Mouse (Mus musculus) hematopoietic stem cell, adult 5-6 weeks (primary cell): ENCODE results near the gene Olfr575. TPM values are rescaled to one million over a fixed set of nuclear protein-coding genes. Genes with fewer than 3 reads are reported as not detected.

ENCODE experiments used
- ATAC-seq, 2 experiments: fragments of 125-278 bp in 1 of 2; replicated peaks in 1 of 2; 2 replicates each; pipeline ENCODE4 v1.8.0; 2016 to 2017; ENCODE audit warnings: inconsistent platforms in 2 of 2, mild to moderate bottlenecking in 2 of 2, moderate number of reproducible peaks in 2 of 2, low read depth in 1 of 2, moderate TSS enrichment in 1 of 2; ENCODE audit not compliant: low FRiP score in 2 of 2, poor library complexity in 2 of 2, severe bottlenecking in 2 of 2, insufficient read depth in 1 of 2, low TSS enrichment in 1 of 2
- total RNA-seq: library from RNA; stranded (forward); fragments of 172-1452, 232-1000 nt; gene quantifications from 2 replicates; pipeline ENCODE4 v1.2.3, GENCODE M21; 2017

Olfr575 gene
- not detected in 2 replicates for total RNA-seq

- no peak for ATAC-seq
These were observed at the start of gene Olfr575 for GRCm38 (mm10) chr7:102958593-102958992. TSS of gene Olfr575 (minus strand) at chr7:102958775.

GRCm38 (mm10) chr7:102989224-102989623, 30.6 kb upstream of the Olfr575 start, which contains the start of gene Olfr578:
TSS of gene Olfr578 (minus strand) at chr7:102989324.
- ATAC-seq = no peak

DNA sequence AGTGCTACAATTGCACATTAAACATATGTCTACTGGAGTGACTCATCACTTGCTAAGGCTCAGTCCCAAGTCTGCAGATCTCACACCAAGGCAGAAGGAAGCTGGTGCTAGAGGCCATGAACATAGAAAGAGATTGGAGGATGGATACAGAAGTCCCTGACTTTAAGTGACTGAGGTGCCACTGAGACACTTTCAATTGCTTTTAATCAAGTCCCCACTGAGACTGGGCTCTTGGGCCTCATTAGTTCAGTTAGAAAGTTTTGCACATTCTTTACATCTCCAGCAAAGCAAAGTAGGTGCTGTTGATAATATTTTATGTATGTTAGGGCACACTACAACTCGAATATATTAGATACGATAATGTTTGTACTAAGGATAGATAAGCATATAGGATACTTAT, 17.3 kb upstream of the Olfr575 start, which contains the start of gene Olfr577:
Gene Olfr577 (minus strand): TSS at position 101 of the 400 bp plus-strand sequence.
- no peak for ATAC-seq

DNA sequence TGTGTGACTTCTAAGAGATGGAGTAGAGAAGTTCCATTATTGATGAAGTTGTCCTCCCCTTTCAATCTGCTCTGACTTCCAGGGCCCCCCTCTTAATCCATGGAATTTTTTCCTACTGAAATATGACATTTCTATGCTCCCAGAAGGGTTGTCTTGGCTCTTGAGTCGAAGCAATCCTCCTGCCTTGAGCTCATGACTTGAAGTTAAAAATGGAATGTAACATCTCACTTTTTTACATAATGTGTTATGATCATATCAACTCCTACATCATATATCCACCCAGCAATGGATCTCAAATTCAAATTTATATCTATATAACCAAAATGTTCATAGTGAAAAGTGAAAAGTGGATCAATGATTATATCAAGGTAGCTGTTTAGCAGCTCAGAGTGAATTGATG, 15.8 kb upstream of the Olfr575 start:
- no peak for ATAC-seq

- no peak for ATAC-seq
These were observed 3.8 kb upstream of the Olfr575 start, which contains the start of gene Olfr576 for GRCm38 (mm10) chr7:102962360-102962759. TSS of gene Olfr576 (plus strand) at chr7:102962660.

GRCm38 (mm10) chr7:102958137-102958536, 438 bp downstream of the Olfr575 start:
- no peak for ATAC-seq

DNA sequence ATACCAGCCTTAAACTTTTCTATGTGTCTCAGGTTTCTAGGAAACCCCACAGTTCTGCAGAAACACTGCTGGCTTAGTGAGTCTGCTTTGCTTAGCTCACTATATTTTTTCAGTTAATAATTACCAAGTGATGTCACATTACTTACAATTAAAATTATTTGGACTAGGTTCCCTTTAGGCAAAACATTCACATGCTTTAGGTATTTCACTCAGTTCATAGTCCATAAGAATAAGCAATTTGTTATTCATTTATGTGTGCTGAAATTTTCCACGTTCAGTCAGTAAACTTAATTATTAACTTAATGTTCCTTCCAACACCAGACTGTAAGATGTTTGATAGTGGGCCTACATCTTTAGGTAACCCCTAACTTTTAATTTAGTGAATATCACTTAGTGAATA, 7.8 kb downstream of the Olfr575 start:
- no peak for ATAC-seq

DNA sequence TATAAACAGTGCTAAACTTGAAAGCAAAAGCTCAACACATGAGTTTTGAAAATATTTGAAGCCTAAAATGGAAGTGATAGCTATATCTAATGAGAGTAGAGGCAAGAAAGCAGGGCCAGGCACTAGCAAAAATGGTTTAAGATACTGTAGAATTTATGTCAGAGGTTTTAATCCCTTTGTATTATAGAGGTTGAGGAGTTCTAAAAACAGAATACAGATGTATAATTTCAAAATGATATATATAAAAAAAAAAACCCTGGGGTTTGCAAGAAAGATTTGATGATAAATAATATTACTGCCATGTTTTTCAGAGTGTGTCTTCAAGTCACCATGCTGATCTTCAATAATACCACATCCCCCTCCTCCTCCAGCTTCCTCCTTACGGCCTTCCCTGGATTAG, 10.4 kb downstream of the Olfr575 start, which contains the start of gene Olfr574:
Gene Olfr574 (plus strand): TSS at position 301 of the 400 bp plus-strand sequence.
- no peak for ATAC-seq

- ATAC-seq = no peak
These were observed 15.2 kb downstream of the Olfr575 start for GRCm38 (mm10) chr7:102943417-102943816.

DNA sequence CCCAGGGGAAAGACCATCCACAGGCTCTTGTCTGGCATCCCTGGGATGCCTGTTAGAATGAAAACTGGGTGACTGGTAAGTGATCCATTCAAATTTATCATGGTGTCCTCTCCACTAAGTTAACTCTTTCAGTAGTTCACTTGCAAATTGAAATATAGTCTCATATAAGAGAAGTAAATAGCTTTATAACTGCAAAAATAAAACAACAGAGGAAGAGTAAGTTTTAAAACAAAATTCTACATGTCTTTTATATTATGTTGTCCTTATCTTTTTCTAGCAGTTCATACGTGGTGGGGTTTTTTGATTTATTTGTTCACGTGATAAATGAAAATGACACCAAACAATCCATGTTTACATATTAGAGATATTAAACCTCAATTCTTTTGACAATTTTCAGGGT, 16.1 kb downstream of the Olfr575 start, which contains the start of gene Olfr573-ps1:
Gene Olfr573-ps1 (minus strand): TSS at position 101 of the 400 bp plus-strand sequence.
- no peak for ATAC-seq

DNA sequence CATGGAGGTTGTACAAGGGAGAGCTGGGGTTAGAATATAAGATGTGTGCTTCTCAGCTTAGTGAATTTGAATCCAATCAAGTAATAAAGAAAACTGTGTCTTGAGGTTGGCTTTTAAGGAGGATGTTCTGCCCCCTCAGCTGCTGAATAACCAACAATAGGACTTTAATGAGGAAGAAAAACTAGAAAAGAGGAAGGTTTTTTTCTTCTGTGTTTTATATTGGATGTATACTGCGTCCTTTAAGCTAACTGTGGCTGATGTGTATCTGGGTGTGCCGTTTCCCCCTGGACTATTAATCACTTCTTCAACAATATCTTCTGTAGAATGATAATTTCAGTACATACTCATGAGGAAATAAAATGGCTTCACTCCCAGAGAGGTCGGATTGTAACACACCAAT, 31.5 kb downstream of the Olfr575 start:
- ATAC-seq = no peak

- ATAC-seq = no peak
These were observed 34.5 kb downstream of the Olfr575 start, which contains the start of gene Olfr572 for GRCm38 (mm10) chr7:102924109-102924508. TSS of gene Olfr572 (plus strand) at chr7:102924409.

DNA sequence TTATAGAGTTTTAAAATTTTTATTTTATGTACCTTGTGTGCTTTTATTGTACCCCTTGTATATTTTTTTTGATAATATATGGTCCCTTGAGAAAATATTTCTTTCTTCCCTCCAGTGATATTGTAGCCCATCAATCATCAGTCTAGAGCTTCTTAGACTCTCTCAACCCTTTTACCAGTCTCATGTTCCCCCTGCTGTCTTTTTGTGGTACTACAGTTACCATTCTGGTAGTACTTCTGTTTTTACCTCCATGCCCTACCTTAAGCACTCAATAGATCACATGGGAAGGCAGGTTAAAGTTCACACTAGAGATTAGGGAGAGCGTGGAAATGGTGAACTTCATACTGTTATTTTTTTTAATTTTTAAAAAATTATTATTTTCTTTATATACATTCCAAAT, 38.9 kb downstream of the Olfr575 start:
- ATAC-seq = peak; percentile 62 to 78

- no peak for ATAC-seq
These were observed 41.3 kb downstream of the Olfr575 start, which contains the start of gene Olfr571 for GRCm38 (mm10) chr7:102917032-102917875. TSS of gene Olfr571 (minus strand) at chr7:102917536.

DNA sequence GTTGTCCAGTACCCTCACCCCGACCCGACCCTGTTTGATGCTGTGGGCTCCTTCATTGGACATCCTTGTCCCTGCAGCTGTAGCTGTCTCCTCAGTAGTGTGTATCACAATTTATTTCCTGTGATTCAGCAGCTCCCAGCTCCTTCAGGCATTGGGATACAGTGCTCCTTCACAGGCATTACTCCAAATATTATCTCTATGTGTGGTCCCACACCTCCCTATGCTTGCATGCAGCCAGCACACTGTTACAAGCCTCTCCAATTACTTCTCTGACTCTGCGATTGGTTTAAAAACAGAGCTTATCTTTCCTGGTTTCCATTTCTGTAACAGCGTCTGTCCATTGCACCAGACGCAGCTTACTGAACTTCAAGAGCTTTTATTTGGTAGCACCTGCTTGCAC, 42.2 kb downstream of the Olfr575 start:
- no peak for ATAC-seq

DNA sequence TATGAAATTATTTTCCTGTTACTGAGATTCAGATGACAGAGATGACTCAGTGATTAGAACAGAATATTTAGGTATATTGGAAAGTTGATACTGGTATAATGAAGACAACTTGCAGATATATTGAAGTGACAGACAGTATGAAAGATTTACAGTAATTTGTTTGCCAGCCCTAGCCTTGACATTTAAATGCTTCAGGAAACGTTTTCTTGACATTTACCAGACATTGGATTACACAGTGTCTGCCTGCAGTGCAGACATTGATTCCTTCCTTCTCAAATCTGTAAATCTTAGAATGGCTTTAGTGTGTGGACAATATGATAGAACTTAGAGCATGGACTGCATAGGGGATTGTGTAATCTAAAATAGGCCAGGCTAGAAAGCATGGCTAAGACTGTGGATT, 43.3 kb downstream of the Olfr575 start:
- ATAC-seq = no peak
